Mouse (Mus musculus) cerebellum, adult 9-10 months (tissue): ENCODE measurements around the gene Pdzd2.
"Not testable (repeated sequence)": the region's sequence is repeated elsewhere in the genome, so short reads cannot be mapped to it uniquely, and the experiment has no call there.

Source experiments
- DNase-seq: peaks from one replicate; pipeline ENCODE4 v3.0.0; 2022

Gene Pdzd2

GRCm38 (mm10) chr15:12368850-12369249 is 370.9 kb downstream of the Pdzd2 start:
- DNase-seq = no peak

DNA sequence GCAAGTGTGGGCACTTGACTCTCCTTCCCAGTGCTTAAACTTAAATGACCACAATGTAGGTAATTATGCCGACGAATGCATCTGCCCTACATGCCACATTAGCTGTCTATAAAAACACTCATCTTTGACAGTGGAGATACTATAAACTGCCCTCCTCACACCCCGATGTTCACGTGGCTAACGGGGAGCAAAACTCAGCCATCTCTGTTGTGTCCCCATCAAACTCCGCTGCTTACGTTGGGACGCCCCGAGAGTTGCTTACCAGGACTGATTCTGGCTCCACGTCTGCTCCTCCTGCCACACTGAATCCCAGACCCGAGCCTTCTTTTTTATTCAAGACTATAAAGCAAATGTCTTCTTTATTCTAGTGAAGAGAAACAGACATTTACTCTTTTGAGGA is 371.4 kb downstream of the Pdzd2 start:
- no peak for DNase-seq

- DNase-seq = no peak
Observed at GRCm38 (mm10) chr15:12367306-12368080, 372.2 kb downstream of the Pdzd2 start.

DNA sequence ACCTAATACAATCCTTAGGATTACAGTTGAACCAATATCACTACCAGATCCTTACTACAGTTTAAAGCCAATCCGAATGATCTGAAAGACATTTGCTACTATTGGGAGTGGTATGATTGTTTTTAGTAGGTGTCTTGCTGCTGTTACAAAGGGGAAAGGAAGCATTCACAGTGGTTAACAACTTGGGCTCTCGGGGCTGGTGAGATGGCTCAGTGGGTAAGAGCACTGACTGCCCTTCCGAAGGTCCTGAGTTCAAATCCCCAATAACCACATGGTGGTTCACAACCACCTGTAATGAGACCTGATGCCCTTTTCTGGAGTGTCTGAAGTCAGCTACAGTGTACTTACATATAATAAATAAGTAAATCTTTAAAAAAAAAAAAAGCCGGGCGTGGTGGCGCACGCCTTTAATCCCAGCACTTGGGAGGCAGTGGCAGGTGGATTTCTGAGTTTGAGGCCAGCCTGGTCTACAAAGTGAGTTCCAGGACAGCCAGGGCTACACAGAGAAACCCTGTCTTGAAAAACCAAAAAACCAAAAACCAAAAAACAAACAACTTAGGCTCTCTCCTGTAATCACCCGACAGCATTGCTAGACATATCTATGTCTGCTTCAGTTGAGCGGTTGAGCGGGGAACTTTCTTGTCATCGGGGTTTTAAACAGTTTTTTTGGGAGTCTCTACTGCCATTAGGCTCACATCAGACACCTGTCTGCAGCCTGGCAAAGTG is 373.0 kb downstream of the Pdzd2 start:
- DNase-seq = not testable (repeated sequence)

- DNase-seq = peak; percentile 62
Observed at GRCm38 (mm10) chr15:12366072-12366469, 373.7 kb downstream of the Pdzd2 start.

DNA sequence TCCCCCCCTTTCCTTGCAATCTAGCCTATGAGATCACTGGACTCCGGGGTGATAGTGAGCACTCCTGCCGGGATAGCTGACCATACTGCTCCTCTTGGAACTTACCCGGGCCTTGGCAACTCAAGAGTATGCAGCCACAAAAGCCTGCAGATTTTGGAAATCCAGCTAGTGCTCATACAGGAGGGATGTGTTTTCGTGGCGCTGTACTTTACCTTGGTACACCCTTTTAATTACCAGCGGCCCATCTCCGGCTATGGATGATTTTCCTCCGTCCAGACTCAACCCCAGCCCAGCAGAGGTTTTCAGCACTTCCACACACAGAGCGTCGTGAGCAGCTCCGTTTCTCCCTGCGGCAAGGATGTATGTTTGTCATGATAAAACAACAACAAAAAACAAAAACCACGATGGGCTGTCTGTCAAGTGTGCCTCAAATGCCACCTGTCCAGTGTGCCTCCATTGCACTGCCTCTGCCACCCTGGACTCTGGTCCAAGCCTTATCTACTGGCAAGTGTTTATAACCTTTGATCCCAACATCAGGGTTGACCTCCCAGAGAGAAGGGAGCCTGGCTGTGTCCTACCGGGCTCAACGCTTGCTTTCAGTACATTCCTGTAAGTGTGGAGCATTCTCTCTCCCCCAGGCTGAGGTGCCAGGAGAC is 374.2 kb downstream of the Pdzd2 start:
- no peak for DNase-seq

DNA sequence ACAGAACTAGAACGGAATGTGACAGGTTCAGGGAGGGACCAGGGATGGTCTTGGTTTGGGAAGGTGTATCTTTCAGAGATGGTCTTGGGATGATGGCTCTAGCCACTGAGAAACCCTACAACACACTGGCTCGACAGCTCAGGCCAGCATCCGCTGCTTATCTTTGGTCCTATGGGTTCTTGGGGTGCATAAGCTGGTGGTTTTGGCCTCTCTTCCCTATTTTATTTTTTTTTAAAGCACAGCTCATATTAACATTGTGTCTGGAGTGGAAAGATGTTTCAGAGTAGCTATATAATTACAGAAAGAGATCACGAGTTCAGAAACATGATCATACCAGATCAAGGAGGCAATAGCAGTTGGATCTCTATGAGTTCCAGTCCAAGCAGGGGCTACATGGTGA is 375.6 kb downstream of the Pdzd2 start:
- DNase-seq = no peak

GRCm38 (mm10) chr15:12362701-12363040 is 377.1 kb downstream of the Pdzd2 start:
- DNase-seq = no peak

DNA sequence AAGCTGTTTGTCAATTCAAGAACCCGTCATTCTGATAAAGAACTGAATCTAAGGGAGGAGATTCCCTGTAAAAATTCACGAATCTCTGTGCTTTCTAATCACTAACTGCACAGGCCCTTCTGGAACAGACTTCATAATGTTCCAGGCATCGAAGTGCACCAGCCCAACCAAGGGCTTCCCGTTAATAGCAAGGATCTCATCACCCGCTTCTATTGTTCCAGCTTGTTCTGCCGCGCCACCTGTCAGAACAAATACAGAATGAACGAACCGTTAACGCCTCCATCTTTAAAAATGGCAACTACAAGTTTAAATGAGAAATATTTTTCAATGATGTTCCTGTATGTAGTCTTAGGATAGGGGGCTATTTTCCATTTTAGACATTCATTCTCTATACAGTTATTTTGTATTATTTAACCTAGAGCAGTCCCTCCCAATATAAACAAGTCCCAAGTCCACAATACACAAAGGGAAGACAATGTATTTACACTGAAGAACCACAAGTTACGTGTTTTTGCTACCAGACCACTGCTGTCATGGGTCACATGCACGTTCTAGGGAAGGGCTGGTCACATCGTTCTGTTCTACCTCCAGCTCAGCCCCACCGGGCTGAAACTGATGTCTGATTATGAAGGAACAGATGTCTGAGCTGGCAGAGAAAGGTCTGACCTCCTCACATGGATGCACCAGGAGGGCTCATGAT is 377.6 kb downstream of the Pdzd2 start:
- DNase-seq = no peak

DNA sequence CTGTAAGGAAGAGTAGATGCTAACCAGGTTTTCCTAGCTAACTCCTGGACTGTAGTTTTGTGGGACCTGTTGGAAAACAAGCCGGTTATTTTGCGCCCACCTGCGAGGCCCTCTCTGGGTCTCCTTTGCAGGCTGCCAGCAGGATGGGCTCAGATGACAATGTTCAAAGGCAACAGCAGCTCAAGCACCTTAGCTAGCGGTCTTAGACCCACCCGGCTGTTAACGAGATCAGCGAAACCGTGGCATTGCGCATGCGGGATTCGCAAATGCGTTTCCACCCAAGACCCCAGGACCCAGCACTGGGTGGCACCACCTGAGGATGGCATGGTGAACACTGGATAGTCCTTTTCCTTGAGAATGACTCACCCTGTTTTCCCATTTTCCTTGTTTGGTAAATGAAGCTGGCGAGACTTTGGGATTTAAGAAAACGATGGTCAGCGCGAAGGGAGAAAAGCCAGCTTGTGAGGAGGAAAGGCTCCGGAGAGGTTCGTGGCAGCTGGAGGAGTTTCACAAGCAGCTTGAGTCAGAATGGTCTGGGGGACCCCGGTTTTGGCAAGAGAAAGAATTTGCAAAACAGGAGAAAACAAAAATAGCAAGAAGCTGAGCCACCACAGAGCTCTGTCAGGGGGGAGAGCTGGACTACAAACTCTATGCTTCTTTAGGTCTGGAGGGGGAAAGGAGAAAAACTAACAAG is 379.1 kb downstream of the Pdzd2 start:
- DNase-seq = no peak

DNA sequence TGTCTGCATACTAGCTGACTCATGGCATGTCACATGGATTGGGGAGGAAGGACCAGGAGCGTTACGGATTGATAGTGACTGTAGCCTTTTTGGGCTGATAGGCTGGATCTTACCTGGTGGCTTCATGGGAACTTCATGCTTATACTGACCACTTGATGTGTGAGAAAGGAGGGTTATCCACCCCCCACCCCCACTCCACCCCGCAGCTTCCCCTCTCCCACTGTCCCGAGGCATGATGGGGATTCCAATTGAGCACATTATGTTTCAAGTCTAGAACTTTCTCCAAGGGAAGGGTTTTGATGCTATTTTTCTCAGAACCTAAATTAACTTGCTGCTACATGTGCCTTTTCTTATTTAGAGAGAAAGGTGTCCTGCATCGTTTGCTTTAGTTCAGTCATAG is 381.3 kb downstream of the Pdzd2 start:
- no peak for DNase-seq

DNA sequence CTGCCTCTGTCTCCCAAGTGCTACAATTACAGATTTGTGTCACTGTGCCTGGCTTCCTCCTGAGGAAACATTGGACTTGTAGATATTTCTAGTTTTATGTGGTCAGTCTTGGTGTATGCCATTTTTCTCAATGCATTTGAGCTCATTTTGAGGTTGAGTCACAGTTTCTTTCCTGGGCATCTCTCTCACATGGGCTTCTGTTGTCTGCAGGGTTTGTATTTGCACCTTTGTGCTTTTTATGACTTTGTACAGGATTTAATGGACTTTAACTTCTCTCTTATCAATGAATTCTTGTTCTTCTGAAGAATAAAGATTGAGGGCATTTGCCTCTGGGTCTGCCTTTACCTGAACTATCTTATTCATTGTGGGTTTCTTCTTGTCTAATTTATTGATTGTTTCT is 382.3 kb downstream of the Pdzd2 start:
- no peak for DNase-seq

- no peak for DNase-seq
Observed at GRCm38 (mm10) chr15:12355907-12356306, 383.8 kb downstream of the Pdzd2 start.

GRCm38 (mm10) chr15:12355261-12355660 is 384.5 kb downstream of the Pdzd2 start:
- no peak for DNase-seq

- DNase-seq = no peak
Observed at GRCm38 (mm10) chr15:12354281-12354810, 385.4 kb downstream of the Pdzd2 start.

DNA sequence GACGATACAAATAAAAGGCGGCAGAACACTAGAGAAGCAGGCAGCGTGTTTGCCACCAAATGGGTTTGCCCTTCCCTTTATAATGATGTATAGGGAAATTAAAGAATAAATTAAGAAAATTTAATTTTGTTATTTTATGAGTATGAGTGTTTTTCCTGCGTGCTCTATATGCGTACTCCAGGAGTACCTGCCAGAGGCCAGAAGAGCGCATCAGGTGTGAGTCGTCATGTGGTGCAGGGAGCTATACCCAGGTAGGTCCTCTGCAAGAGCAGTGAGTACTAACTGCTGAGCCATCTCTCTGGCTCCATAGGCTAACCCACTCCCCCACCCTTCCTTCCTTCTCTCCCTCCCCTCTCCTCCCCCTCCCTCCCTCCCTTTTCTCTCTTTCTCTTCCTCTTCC is 388.3 kb downstream of the Pdzd2 start:
- no peak for DNase-seq

DNA sequence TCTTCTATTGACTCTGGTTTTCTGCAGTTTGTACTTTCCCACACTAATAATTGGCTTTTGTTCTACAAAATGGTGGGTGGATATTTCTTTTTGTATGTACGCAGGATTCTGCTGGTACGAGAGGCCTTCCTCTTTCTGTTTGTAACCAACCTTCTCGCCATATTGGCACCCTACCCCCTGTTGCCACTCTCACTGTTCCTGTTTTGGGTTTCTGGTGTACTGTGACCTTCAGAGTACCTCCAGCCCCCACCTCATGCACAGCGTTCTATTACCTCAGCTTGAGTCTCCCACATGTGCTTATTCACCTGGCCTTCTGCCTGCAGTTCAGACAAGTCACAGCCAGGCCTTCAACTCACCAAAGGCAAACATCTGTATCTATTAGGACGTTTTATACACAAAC is 389.9 kb downstream of the Pdzd2 start:
- no peak for DNase-seq

DNA sequence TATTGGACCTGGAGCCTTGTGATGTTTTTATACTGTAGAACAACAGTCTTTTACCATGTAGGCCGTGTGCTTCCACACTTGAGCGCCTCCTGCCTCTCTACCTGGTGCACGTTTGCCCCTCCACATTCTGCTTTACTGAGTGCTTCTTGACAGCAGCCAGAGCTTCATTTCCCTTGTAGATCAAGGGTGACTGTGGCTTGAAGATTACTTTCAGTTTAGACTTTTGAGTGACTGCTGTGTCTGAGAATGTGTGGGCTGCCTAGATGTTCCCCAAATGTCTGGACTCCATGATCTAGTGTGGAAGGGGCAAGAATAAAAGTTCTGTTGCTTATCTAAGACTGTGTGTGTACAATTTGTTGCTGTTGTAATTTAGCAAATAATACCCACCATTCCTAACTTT is 390.8 kb downstream of the Pdzd2 start:
- DNase-seq = no peak

GRCm38 (mm10) chr15:12346916-12347315 is 392.8 kb downstream of the Pdzd2 start:
- DNase-seq = no peak

DNA sequence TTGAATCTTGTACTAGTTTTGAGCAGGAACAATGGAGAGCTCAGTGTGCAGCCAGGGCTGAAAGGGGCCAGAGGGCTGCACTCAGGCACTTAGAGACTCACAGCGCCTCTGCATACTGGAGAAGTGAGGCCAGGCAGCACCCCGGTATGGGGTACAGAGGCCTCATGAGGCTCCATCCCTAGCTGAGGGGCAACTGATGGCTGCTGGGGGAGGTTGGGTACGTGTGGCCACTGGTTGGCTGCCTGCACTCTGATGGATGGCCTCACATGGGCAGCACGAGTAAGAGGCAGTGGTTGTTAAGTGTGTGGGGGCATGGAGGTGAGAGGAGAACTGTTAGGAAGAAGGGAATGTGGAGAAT is 398.3 kb downstream of the Pdzd2 start:
- no peak for DNase-seq

GRCm38 (mm10) chr15:12340536-12341400 is 399.0 kb downstream of the Pdzd2 start:
- DNase-seq = no peak

DNA sequence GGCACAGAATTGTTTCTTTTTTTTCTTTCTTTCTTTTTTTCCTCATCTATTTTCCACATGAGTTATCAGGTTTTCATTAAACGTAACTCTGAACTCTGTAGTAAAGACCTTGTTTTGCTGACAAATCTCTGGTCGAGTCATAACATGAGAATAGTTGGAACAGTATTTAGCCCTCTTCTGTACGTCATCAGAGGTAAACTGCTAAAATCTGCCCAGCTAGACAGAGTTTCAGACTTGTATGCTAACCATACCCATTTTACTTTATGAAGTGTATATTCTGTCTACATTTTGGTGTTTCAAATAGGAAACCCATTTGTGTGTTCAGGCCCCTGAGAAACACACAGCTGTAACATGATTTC is 402.0 kb downstream of the Pdzd2 start:
- no peak for DNase-seq
